Mouse (Mus musculus) spleen, postnatal 36 days (tissue): ENCODE results near the gene Lrfn5.

Source experiments
- DNase-seq, 2 experiments: peaks; one replicate each; pipeline ENCODE4 v3.0.0; 2022; ENCODE audit warnings: low spot score in 2 of 2, mixed read lengths in 1 of 2

The Lrfn5 gene

DNA sequence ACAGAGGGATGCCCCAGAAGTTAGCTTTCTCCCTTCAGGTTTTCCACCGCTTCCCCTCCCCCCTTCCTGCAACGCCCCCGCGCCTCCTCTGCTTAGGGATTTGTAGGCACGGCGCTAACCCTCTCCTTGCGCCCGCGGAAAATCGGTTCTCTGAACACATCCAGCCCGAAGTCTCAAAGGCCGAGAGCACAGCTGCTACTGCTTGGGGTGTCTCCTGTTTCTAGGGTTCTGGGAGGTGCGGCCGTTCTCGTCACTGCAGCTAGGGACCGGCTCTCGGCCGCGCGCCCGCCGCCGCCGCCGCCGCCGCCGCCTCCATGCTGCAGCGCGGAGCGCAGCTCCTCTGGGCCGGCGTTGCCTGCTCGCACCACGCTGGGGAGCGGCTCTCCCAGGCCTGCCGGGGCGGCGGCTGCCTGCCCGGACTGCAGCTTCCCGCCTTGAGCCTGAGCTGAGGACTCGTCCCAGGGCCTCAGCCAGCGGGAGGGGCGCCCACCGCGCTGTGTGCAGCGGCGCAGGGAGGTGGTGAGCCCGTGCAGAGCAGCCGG is at the start of gene Lrfn5:
Gene Lrfn5 (plus strand): TSS at position 322 of the 542 bp plus-strand sequence.
- no peak for DNase-seq

GRCm38 (mm10) chr12:61521501-61522147 is 1.3 kb upstream of the Lrfn5 start:
- no peak for DNase-seq

GRCm38 (mm10) chr12:61522148-61522828 is 662 bp upstream of the Lrfn5 start:
- no peak for DNase-seq

DNA sequence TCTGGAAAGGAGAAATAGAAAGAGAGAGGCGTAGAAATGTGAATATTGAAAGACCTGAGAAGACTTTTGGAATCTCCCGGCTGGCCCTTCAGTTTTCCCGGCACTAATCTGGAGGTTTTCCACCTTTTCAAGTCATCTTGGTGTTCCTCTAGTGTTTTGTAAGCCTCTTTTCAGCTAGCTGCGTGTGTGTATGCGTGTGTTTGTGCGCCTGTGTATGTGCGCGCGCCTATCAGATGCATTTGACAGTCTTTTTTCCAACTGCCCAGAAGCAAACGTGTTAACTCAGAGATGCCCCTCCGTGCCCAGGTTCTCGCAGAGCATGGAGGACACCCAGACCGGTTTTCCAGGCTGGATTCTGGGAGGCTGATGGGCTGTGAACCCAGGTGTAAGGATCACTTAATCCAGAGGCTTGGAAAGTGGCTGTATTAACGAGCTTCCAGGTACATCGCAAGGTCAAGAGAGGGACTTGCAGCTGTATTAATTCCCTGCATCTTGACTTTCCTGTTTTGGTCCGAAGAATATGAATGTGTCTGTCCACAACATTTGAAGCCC is 757 bp downstream of the Lrfn5 start:
- DNase-seq = no peak

DNA sequence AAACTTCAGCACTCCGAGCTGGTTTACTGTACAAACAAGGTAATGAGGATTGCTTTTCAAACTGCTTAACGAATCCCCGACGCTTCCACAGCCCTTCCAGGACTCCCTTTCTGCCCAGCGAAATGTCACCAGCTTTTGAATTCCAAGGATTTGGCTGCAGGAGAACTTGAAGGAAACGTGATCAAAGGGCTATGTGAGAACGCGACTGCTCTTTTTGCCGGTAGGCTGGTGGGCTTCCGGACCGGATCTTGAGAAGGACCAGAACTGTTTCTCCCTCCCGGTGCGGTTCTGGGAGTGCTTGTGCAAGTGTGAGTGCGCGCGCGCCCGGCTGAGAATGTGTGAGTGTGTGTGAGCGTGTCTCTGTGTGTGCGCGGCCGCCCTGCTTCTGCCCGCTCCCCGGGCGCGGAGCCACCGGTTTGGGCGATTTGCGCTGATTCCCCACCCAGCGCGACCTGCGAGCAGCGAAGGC is 1.3 kb downstream of the Lrfn5 start:
- no peak for DNase-seq

DNA sequence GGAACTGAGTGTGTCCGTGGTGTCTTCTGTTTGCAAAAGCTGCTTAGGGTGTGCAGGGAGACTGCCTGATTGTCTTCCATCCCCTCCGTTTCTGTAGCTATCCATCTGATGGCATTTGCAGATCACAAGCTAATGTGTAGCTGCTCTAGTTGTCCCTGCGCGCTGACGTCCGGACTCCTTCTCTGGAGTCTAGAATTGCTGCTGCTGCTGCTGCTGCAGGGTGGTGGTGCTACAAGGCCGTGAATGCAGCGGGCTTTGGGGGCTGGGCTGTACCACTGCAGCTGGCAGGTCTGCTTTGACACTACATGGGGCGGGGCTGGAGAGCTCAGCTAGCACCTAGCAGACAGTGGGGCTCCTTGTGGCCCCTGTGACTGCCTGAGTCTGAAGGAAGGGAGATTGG is 3.2 kb downstream of the Lrfn5 start:
- no peak for DNase-seq

GRCm38 (mm10) chr12:61579949-61580348 is 57.0 kb downstream of the Lrfn5 start:
- DNase-seq = no peak

- no peak for DNase-seq
These were observed 77.4 kb downstream of the Lrfn5 start for GRCm38 (mm10) chr12:61600305-61600704.

DNA sequence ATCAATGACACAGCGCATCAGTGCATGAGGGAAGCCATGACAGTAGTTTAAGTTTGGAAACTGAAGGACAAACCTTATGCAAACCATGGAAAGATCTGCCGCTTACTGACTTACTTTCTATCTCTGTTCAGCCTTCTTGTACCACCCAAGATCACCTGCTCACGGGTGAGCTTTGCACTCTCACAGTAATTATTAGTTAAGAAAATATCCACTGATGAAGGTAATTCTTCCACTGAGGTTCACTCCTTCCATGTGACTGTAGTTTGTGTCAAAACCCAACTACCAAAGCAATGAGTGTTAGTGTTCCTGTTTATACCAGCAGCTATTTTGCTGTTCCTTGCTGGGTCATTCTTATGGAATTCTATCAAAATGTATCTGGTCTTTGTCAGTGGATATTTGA is 84.9 kb downstream of the Lrfn5 start:
- no peak for DNase-seq

- no peak for DNase-seq
These were observed 87.1 kb downstream of the Lrfn5 start for GRCm38 (mm10) chr12:61610081-61610480.

DNA sequence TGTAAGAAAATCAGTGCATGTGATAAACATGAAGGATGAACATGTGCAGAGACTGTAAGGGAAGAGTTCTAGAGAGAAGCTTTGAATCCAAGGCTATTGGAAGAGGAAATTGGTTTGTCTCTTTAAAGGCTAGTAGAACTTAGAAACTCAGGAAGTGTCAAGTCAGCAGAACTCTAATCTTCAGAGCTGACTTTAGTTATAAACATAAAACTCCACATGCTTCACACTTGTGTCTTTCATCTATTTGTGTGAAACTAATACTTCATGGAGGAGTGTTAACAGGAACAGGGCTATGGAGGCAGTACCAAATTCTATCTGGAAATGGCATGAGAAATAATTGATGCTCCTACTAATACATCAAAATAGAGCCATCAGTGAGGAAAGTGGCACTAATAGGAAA is 101.6 kb downstream of the Lrfn5 start:
- no peak for DNase-seq

DNA sequence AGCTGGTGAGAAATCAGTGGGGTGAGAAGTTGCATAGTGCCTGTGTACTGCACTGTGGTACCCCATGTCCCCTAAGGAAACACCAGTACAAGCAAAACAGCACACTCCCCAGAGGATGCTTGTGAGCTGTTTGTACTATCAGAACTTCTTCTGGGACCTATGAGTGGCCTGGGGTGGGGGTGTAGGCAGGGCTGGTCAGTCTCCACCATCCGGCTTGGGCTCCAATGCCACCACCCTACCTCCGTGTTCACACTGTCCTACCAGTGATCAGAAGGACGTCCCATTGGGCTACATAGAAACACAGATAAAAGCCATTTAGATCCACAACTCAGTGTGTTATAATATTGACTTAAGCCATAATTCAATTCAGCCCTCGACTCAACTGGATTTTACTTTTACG is 131.4 kb downstream of the Lrfn5 start:
- DNase-seq = no peak

DNA sequence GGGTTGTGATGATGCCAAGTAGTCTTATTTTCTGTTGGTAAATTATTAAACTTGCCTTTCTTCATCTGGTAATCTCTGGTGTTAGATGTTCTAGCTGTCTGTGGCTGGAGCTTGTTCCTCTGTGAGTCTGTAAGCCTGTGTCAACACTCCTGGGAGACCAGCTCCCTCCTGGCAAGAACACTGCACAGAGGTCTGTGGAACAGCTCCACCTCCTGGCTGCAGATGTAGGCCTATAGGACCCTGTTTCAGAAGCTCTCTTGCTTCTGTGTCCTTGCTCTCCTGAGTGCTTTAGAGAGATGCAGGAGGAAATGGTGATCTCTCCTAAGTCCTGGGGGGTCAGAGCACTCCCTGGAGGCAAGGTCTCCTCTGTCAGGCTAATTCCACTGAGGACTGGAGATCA is 200.2 kb downstream of the Lrfn5 start:
- no peak for DNase-seq

GRCm38 (mm10) chr12:61807073-61807605 is 284.2 kb downstream of the Lrfn5 start:
- no peak for DNase-seq

GRCm38 (mm10) chr12:61823601-61824000 is 300.7 kb downstream of the Lrfn5 start:
- no peak for DNase-seq

GRCm38 (mm10) chr12:61826311-61826710 is 303.4 kb downstream of the Lrfn5 start:
- no peak for DNase-seq

DNA sequence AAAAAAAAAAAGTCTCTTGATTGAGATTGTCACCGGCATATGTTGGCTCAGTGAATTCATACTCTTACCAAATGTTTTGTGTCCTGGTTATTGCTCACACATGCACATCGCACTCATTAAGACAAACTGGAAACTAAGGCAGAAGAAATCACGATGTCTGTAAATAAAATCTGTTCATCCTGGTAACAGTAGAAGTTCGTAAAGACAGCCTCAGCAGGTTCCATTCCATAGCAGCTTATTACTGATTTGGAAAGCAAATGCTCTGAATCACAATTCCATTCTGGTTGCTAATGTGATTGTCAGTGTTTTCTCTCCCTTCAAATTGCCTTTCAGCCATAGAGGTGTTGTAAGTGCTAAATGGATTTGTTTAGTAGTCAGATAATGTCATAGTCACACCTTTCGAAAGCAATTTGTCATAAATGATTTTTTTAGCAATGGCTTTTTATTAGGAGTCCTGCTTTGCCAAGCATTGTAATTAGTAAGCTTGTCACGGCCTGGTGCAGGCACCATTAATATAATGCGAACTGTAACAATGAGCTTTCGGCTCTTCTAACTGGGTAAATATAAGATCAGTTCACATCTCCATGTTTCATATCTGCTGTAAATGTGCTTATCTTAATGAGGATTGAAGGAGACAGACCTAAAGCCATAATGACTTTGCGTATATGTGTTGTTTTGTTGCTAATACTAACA is 319.8 kb downstream of the Lrfn5 start:
- DNase-seq = no peak

DNA sequence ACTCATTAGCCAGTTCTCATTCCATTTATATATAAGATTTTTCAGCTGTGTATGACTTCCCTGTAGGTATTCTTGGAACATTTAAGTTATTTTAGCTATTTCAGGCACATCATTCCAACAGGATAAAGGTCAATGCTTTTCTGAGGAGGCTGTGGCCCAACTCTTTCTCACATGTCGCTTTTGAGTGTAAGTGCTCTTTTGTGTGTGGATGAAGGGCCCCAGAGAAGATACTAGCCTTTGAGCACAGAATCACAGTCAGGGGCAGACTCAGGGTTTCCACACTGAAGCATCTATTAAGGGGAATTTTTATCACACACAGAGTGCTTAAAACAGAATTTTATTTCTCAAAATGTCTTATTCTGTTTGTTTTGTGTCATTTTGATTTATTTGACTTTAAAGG is 331.2 kb downstream of the Lrfn5 start:
- no peak for DNase-seq
